Mouse (Mus musculus) lung, embryonic 16.5 days (tissue): ENCODE data around the gene Gm6020. TPM values are rescaled to one million over a fixed set of nuclear protein-coding genes. Genes with fewer than 3 reads are reported as not detected.
A peak's percentile ranks its signal among the peaks of the same experiment; 100 is the strongest.
"Not testable (repeated sequence)": the region's sequence is repeated elsewhere in the genome, so short reads cannot be mapped to it uniquely, and the experiment has no call there.

Source experiments
- ATAC-seq: fragments of 200-750 bp; cut with Nextera tagmentation; 2 replicates; pipeline ENCODE4 v1.8.0; 2017; ENCODE audit warnings: low read depth, mild to moderate bottlenecking, moderate library complexity
- H3K27ac ChIP-seq: fragments of 300-500 bp; sonication (generic); 2 replicates; pipeline ENCODE4 v1.5.1; 2014; ENCODE audit warnings: mild to moderate bottlenecking, control low read depth, low read length
- H3K27me3 ChIP-seq: fragments of 300-500 bp; sonication (generic); 2 replicates; pipeline ENCODE4 v1.6.1; 2014; ENCODE audit warnings: low read depth, low read length, mixed read lengths; ENCODE audit not compliant: control insufficient read depth, insufficient read depth
- H3K36me3 ChIP-seq: fragments of 300-500 bp; sonication (generic); 2 replicates; pipeline ENCODE4 v1.6.1; 2014; ENCODE audit warnings: low read length; ENCODE audit not compliant: control insufficient read depth, insufficient read depth
- H3K4me1 ChIP-seq: fragments of 300-500 bp; sonication (generic); replicated peaks from 2 replicates; pipeline ENCODE4 v1.6.1; 2014; ENCODE audit warnings: low read length, mixed read lengths; ENCODE audit not compliant: control insufficient read depth, insufficient read depth
- H3K4me2 ChIP-seq: fragments of 300-500 bp; sonication (generic); 2 replicates; pipeline ENCODE4 v1.6.1; 2014; ENCODE audit warnings: low read depth, low read length, control low read depth
- H3K4me3 ChIP-seq: fragments of 300-500 bp; sonication (generic); 2 replicates; pipeline ENCODE4 v1.5.1; 2014; ENCODE audit warnings: mild to moderate bottlenecking, low read length, control low read depth
- H3K9ac ChIP-seq: fragments of 300-500 bp; sonication (generic); 2 replicates; pipeline ENCODE4 v1.6.1; 2014; ENCODE audit warnings: low read length, control low read depth
- H3K9me3 ChIP-seq: fragments of 300-500 bp; sonication (generic); 2 replicates; pipeline ENCODE4 v1.6.1; 2016; ENCODE audit warnings: low read length; ENCODE audit not compliant: control insufficient read depth
- WGBS: fragments of 180-500 bp; shearing (Covaris S2); extraction: QIAGEN DNeasy Blood & Tissue Kit; methylation state at CpG from one replicate; pipeline ENCODE4 v1.1.7; 2014; 5-methylcytosine and 5-hydroxymethylcytosine counted together
- polyA plus RNA-seq: library from polyadenylated mRNA; unstranded; fragments of >200 nt; fragmentation: Nextera tagmentation; extraction: Ambion mirVana; gene quantifications from 2 replicates; pipeline ENCODE4 v1.2.1, GENCODE M21; 2015

Gene Gm6020
- polyA plus RNA-seq, 1 experiment from 2014 or later: not detected

- 74% methylated on average over 6 of the region's 6 CpGs for WGBS
- not testable (repeated sequence) for H3K4me1 ChIP-seq, H3K27me3 ChIP-seq, H3K36me3 ChIP-seq, H3K9ac ChIP-seq, H3K27ac ChIP-seq, H3K4me2 ChIP-seq, H3K9me3 ChIP-seq, H3K4me3 ChIP-seq, ATAC-seq
Observed at GRCm38 (mm10) chr19:61207506-61207905, 23.8 kb downstream of the Gm6020 start.

- H3K27me3 ChIP-seq: no peaks in the 10 kb centered on the region
- no peak for ATAC-seq
- peaks cover 7% of the 10 kb centered on the region for H3K9me3 ChIP-seq
- no peak overlapping the region for H3K9ac ChIP-seq
- H3K36me3 ChIP-seq: no peaks in the 10 kb centered on the region
- WGBS: 86% methylated on average over 6 of the region's 6 CpGs
- no peak overlapping the region for H3K4me3 ChIP-seq
- H3K27ac ChIP-seq: no peak overlapping the region
- H3K4me2 ChIP-seq: no peak overlapping the region
- no peaks in the 10 kb centered on the region for H3K4me1 ChIP-seq
Observed at GRCm38 (mm10) chr19:61223706-61224328, 40.1 kb downstream of the Gm6020 start.

GRCm38 (mm10) chr19:61224678-61225525 is 41.2 kb downstream of the Gm6020 start:
- Histone ChIP-seq H3K4me1 (no peaks in the 10 kb centered on the region), H3K9ac (0 out of 2 replicates have a peak overlapping the region, but pooled peaks have one; percentile 26), H3K9me3 (peaks cover 7% of the 10 kb centered on the region), H3K4me2 (peak overlapping the region; percentile 75), H3K4me3 (peak overlapping the region; percentile 63), H3K27ac (no peak overlapping the region), H3K36me3 (no peaks in the 10 kb centered on the region), H3K27me3 (no peaks in the 10 kb centered on the region)
- peak; percentile 4 for ATAC-seq
- WGBS: 35% methylated on average over 49 of the region's 53 CpGs

- no peaks in the 10 kb centered on the region for H3K27me3 ChIP-seq
- peak; percentile 65 for ATAC-seq
- H3K27ac ChIP-seq: peak overlapping the region; percentile 90
- H3K4me2 ChIP-seq: peak overlapping the region; percentile 75
- WGBS: 6% methylated on average over 60 of the region's 70 CpGs
- H3K4me3 ChIP-seq: peak overlapping the region; percentile 63
- H3K9me3 ChIP-seq: peaks cover 7% of the 10 kb centered on the region
- no peaks in the 10 kb centered on the region for H3K36me3 ChIP-seq
- peak overlapping the region; percentile 59 for H3K9ac ChIP-seq
- no peaks in the 10 kb centered on the region for H3K4me1 ChIP-seq
Observed at GRCm38 (mm10) chr19:61225526-61226400, 42.1 kb downstream of the Gm6020 start.

DNA sequence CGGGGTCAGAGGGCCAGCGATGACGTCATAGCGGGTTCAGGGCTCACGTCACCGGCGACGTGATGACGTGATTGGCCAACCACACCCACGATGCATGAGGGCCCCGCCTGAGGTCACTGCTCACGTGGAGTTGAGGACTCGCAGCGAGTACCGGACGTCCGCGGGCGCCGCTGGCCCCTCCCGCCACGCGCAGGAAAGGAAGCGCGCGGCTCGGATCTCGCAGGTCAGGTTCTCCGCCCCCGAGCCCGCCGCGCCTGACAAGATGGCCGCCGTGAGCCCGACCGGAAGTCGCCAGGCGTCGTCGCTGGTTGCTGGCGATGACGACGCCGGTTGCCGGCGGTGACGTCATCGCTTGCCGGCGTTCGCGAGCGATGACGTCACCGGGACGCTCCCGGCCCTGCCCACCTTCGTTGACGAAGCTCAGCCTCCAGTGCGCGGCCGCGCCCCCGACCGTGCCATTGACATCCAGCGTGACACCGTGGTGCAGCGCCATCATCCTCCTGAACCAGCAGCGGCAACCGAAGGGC is 42.8 kb downstream of the Gm6020 start:
- H3K36me3 ChIP-seq: no peaks in the 10 kb centered on the region
- H3K4me2 ChIP-seq: peak overlapping the region; percentile 75
- H3K4me1 ChIP-seq: no peaks in the 10 kb centered on the region
- peak; percentile 48 for ATAC-seq
- under 1% methylated on average over 57 of the region's 71 CpGs for WGBS
- peak overlapping the region; percentile 59 for H3K9ac ChIP-seq
- peak overlapping the region; percentile 63 for H3K4me3 ChIP-seq
- peak overlapping the region; percentile 90 for H3K27ac ChIP-seq
- H3K9me3 ChIP-seq: peaks cover 7% of the 10 kb centered on the region
- no peaks in the 10 kb centered on the region for H3K27me3 ChIP-seq

DNA sequence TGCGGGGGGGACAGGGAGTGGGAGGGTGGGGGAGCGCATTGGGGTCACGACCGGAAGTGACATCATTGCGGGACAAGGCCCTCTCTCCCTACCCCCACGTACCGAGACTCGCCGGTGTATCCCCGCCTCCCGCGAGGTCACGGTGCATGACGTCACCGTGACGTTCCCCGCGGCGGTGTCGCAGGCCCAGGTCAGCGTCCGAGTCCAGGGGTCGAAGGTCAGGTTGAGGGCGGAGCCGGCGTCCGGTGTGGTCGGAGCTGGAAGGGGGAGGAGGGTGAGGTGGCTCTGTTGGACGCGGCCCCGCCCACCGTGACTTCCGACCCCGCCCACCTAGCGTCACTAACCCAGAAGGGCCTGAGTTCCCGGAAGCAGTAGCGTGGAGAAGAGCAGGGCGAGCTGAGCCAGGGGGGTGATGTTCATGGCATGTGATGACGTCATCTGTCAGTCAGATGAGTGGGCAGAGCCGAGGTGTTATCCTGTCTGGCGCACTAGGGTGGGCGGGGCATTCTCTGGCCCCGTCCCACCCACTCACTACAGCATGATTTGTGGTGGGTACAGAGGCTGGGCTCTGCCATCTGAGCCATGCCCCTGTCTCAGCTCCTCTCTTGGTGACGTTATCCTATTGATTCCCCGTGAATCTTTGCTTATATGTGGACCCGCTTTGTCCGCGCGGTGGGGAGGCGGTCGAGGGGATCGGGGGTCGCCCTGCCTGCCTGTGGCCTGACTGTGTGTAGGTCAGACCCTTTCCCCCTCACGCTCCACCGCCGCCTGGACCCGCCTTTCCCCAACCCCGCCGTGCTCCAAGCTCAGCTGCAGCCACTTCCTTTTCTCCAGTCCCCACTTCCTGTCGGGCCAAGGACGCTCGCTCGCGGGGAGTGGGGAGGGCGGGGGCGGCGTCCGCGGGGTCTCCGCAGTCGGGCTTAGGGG is 43.5 kb downstream of the Gm6020 start:
- ATAC-seq: peak; percentile 88
- Histone ChIP-seq H3K4me1 (no peaks in the 10 kb centered on the region), H3K9me3 (peaks cover 7% of the 10 kb centered on the region), H3K4me3 (peak overlapping the region; percentile 63), H3K36me3 (no peaks in the 10 kb centered on the region), H3K9ac (peak overlapping the region; percentile 64), H3K4me2 (peak overlapping the region; percentile 75), H3K27ac (peak overlapping the region; percentile 90), H3K27me3 (no peaks in the 10 kb centered on the region)
- 2% methylated on average over 70 of the region's 71 CpGs for WGBS

DNA sequence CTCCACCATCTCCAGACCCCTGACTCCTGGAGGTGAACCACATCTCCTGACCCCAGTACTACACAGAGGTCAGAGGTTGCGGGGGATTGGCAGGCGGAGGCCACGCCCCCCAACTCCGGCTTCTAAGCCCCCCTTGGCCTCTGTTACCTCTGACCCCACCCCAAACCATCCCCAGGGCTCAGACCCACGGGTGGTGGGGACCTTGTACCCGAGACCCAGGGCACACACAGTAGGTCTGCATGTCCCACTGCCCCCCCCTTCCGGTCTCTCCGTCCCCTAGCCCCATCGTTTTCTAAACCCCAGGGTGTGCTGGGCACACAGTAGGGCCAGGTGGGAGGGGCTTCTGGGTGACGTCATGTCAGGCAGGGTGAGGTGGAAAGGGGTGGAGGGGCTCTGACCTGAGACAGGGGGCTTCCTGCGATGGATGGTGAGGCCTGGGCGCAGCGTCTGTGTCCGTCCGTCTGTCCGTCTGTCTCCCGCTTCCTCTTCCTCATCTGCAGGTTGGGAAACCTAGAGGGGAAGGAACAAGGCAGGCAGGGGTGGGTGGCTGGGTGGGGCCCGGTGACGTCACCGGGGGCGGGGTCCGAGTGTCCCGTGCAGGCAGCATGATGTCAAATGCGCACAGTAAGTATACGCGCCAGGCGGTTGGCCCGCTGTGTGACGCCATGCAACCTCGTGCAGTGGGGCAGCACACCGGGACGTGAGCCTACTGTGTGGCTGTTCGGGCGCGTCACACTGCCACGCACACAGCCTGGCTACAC is 44.4 kb downstream of the Gm6020 start, which contains the start of gene Csf2ra:
Gene Csf2ra, minus strand, starts transcription at position 489 of the 761 bp plus-strand sequence.
- H3K27ac ChIP-seq: peak within 1 kb of the TSS; percentile 90
- 57% methylated on average over 36 of the region's 36 CpGs for WGBS
- H3K4me1 ChIP-seq: no peaks in the 10 kb centered on the region
- H3K36me3 ChIP-seq: no peaks in the 10 kb centered on the region
- H3K4me2 ChIP-seq: peak within 1 kb of the TSS; percentile 75
- no peak for ATAC-seq
- H3K4me3 ChIP-seq: peak within 1 kb of the TSS; percentile 63
- H3K9me3 ChIP-seq: peaks cover 7% of the 10 kb centered on the region
- H3K9ac ChIP-seq: peak within 1 kb of the TSS; percentile 64
- H3K27me3 ChIP-seq: no peaks in the 10 kb centered on the region
